Mouse (Mus musculus) hindbrain, embryonic 11.5 days (tissue): ENCODE measurements around the gene Fam53a. TPM values are rescaled to one million over a fixed set of nuclear protein-coding genes. Genes with fewer than 3 reads are reported as not detected.
A peak's percentile ranks its signal among the peaks of the same experiment; 100 is the strongest.

Source experiments
- ATAC-seq: fragments of 200-750 bp; cut with Nextera tagmentation; 2 replicates; pipeline ENCODE4 v1.8.0; 2017; ENCODE audit warnings: mild to moderate bottlenecking, moderate TSS enrichment, moderate library complexity; ENCODE audit not compliant: low FRiP score
- DNase-seq: peaks from one replicate; pipeline ENCODE4 v3.0.0-alpha.2; 2015; ENCODE audit warnings: low spot score
- H3K27ac ChIP-seq: fragments of 300-500 bp; sonication (generic); 2 replicates; pipeline ENCODE4 v1.5.1; 2014; ENCODE audit warnings: mild to moderate bottlenecking, low read depth, low read length
- H3K27me3 ChIP-seq: fragments of 300-500 bp; sonication (generic); 2 replicates; pipeline ENCODE4 v1.6.1; 2014; ENCODE audit warnings: mild to moderate bottlenecking, low read length, moderate library complexity, mixed read lengths; ENCODE audit not compliant: control insufficient read depth, insufficient read depth
- H3K36me3 ChIP-seq: fragments of 300-500 bp; sonication (generic); 2 replicates; pipeline ENCODE4 v1.6.1; 2014; ENCODE audit warnings: mild to moderate bottlenecking, low read length, moderate library complexity, mixed read lengths; ENCODE audit not compliant: control insufficient read depth, insufficient read depth
- H3K4me1 ChIP-seq: fragments of 300-500 bp; sonication (generic); replicated peaks from 2 replicates; pipeline ENCODE4 v1.6.1; 2014; ENCODE audit warnings: low read length, mixed read lengths; ENCODE audit not compliant: control insufficient read depth, insufficient read depth
- H3K4me2 ChIP-seq: fragments of 300-500 bp; sonication (generic); replicated peaks from 2 replicates; pipeline ENCODE4 v1.6.1; 2014; ENCODE audit warnings: mild to moderate bottlenecking, low read depth, low read length
- H3K4me3 ChIP-seq: fragments of 300-500 bp; sonication (generic); 2 replicates; pipeline ENCODE4 v1.5.1; 2014; ENCODE audit warnings: low read depth, low read length
- H3K9ac ChIP-seq: fragments of 300-500 bp; sonication (generic); 2 replicates; pipeline ENCODE4 v1.6.1; 2014; ENCODE audit warnings: low read depth, low read length
- H3K9me3 ChIP-seq: fragments of 300-500 bp; sonication (generic); 2 replicates; pipeline ENCODE4 v1.6.1; 2016; ENCODE audit warnings: low read length; ENCODE audit not compliant: control insufficient read depth
- WGBS: fragments of 180-500 bp; shearing (Covaris S2); extraction: QIAGEN DNeasy Blood & Tissue Kit; methylation state at CpG from one replicate; pipeline ENCODE4 v1.1.7; 2014; 5-methylcytosine and 5-hydroxymethylcytosine counted together
- polyA plus RNA-seq: library from polyadenylated mRNA; unstranded; fragments of >200 nt; fragmentation: Nextera tagmentation; extraction: Ambion mirVana; gene quantifications from 2 replicates; pipeline ENCODE4 v1.2.1, GENCODE M21; 2014

Gene Fam53a
- polyA plus RNA-seq, 1 experiment from 2014 or later = 50.3 TPM

DNA sequence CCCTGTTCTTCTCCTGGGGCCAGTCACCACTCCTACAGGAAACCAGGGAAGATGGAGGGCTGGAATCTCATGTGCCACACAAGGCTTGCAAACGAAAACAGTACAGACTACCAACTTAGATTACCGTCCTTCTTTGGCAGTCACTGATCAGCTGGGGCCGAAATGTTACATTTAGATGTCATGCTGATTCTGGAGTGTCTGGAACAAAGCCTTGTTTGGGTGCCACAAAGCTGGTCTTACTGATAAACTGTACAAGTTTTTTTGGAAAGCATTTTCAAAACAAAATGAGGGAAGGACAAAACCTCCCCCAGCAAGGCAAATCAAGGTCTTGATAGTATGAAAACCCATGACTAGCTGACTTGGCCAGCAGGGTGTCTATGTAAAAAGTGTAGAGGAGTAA lies 5.7 kb downstream of the Fam53a start:
- H3K36me3 ChIP-seq = no peaks in the 10 kb centered on the region
- no peak for ATAC-seq
- no peak overlapping the region for H3K27ac ChIP-seq
- no peaks in the 10 kb centered on the region for H3K4me1 ChIP-seq
- no peaks in the 10 kb centered on the region for H3K9me3 ChIP-seq
- H3K4me3 ChIP-seq = no peak overlapping the region
- H3K9ac ChIP-seq = no peak overlapping the region
- 76% methylated on average over 3 of the region's 3 CpGs for WGBS
- DNase-seq = no peak
- no peak overlapping the region for H3K4me2 ChIP-seq
- no peaks in the 10 kb centered on the region for H3K27me3 ChIP-seq

DNA sequence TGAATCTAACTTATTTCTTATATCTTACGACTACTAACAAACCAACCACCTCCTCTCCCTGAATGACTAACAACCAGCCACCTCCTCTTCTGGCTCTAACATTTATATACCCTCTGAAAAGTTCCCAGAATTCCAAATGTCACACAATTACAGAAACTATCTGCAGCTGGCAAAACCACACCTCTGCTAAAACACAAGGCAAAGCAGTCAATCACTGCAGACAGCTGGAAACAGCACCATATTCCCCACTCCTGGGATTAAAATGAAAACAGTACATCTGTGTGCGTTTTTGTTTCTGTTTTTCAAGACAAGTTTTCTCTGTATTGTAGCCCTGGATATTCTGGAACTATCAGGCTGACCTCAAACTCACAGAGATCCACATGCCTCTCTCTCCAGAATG lies 6.8 kb downstream of the Fam53a start:
- H3K4me3 ChIP-seq = no peak overlapping the region

DNA sequence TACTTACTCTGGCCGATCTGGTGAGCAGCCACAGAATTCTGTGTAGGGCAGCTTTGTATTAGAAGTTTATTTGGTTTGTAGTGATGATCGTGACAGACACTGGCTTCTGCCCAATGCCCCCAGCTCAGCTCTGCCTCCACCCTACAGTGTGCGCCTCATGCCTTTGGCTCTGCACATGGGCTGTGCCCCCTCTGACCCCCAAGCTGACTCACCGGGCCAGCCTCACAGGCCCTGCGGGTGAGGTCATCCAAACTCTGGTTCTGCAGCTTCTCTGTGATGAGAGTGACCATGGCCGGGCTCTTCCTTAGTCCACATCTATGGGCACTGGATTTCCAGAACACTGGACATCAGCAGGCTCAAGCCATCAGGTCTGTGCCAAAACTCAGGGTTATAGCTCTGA lies 15.0 kb downstream of the Fam53a start:
- no peak for ATAC-seq
- no peak overlapping the region for H3K27ac ChIP-seq
- 93% methylated on average over 6 of the region's 6 CpGs for WGBS
- H3K27me3 ChIP-seq = no peaks in the 10 kb centered on the region
- no peaks in the 10 kb centered on the region for H3K36me3 ChIP-seq
- no peaks in the 10 kb centered on the region for H3K9me3 ChIP-seq
- H3K4me1 ChIP-seq = no peaks in the 10 kb centered on the region
- H3K9ac ChIP-seq = no peak overlapping the region
- no peak overlapping the region for H3K4me3 ChIP-seq
- no peak for DNase-seq
- H3K4me2 ChIP-seq = no peak overlapping the region

More for the DNA sequence above, 6.8 kb downstream of the Fam53a start:
- WGBS = 87% methylated on average over 2 of the region's 2 CpGs
- no peak for ATAC-seq
- no peaks in the 10 kb centered on the region for H3K9me3 ChIP-seq
- no peak overlapping the region for H3K27ac ChIP-seq
- H3K4me2 ChIP-seq = no peak overlapping the region
- no peaks in the 10 kb centered on the region for H3K36me3 ChIP-seq
- no peak for DNase-seq
- H3K9ac ChIP-seq = no peak overlapping the region
- no peaks in the 10 kb centered on the region for H3K27me3 ChIP-seq
- H3K4me1 ChIP-seq = no peaks in the 10 kb centered on the region

DNA sequence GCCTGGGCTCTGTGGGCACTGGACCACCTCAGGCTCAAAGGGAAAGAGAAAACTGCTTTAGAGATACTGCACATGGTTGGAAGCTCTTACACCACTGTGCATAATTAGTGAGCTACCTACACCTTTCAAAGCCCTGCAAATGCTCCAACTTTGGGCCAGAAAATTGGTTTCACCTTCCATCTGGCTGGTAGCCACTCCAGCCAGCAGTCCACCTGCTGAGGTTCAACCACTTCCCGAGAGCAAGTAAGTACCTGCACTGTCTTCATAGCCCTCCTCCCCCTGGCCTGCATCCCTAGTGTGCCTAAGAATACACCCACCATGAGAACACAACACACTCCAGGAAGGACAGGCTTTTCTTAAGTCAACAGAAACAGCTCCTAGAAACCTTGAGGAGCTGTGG lies 17.6 kb downstream of the Fam53a start:
- Histone ChIP-seq H3K4me3 (no peak overlapping the region), H3K4me2 (no peak overlapping the region), H3K4me1 (no peaks in the 10 kb centered on the region), H3K9me3 (no peaks in the 10 kb centered on the region), H3K27me3 (no peaks in the 10 kb centered on the region), H3K27ac (no peak overlapping the region), H3K9ac (no peak overlapping the region), H3K36me3 (peaks cover 8% of the 10 kb centered on the region; the same call in 1 of the 2 replicates)
- 96% methylated on average over 1 of the region's 1 CpGs for WGBS
- DNase-seq = no peak
- ATAC-seq = no peak

DNA sequence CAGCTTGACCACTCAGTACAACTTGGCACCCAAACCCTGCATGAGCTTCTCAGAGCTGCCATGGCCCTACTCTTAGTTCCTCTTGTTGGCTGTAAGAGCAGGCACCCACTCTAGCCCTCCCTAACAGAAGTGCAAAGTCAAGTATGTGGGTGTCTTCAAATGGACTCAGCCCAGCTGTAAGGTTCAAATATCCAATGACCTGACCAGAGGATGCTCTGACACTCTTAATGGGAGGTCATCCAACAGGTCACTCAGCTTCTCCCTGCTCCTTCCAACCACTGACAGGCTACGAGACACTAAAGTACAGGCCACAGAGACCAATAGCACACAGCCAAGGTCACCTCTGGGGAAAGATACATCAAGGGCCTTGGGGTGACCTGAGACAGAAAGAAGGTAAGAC lies 20.2 kb downstream of the Fam53a start:
- DNase-seq = no peak
- no peak overlapping the region for H3K9ac ChIP-seq
- H3K4me2 ChIP-seq = no peak overlapping the region
- WGBS = 84% methylated on average over 1 of the region's 1 CpGs
- no peaks in the 10 kb centered on the region for H3K27me3 ChIP-seq
- H3K4me3 ChIP-seq = no peak overlapping the region
- H3K27ac ChIP-seq = no peak overlapping the region
- no peaks in the 10 kb centered on the region for H3K9me3 ChIP-seq
- no peaks in the 10 kb centered on the region for H3K4me1 ChIP-seq
- H3K36me3 ChIP-seq = peaks cover 8% of the 10 kb centered on the region; the same call in 1 of the 2 replicates
- ATAC-seq = no peak

DNA sequence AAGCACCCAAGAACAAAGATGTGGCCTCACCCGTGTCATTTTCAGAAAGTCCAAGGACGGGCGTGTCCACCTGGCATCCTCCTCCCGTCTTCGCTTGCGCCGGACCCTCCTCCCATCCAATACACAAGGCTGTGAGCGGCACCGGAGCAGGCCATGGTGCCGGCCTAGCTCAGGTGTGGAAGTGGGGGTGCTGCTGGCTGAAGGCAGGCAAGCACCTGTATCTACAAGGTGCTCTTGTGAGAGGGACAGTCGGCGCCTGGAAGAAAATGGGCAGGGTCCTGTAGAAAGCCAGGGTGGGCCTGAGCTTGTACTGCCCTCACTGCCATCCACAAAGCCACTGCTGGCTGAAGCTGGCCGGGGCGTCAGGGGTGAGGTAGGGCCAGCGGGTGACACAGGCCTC lies 22.0 kb downstream of the Fam53a start:
- Histone ChIP-seq H3K4me3 (no peak overlapping the region), H3K9me3 (no peaks in the 10 kb centered on the region), H3K4me2 (no peak overlapping the region), H3K27ac (no peak overlapping the region), H3K36me3 (peaks cover 8% of the 10 kb centered on the region; the same call in 1 of the 2 replicates), H3K27me3 (no peaks in the 10 kb centered on the region), H3K9ac (no peak overlapping the region), H3K4me1 (no peaks in the 10 kb centered on the region)
- ATAC-seq (no peak), DNase-seq (no peak)
- 97% methylated on average over 15 of the region's 15 CpGs for WGBS

DNA sequence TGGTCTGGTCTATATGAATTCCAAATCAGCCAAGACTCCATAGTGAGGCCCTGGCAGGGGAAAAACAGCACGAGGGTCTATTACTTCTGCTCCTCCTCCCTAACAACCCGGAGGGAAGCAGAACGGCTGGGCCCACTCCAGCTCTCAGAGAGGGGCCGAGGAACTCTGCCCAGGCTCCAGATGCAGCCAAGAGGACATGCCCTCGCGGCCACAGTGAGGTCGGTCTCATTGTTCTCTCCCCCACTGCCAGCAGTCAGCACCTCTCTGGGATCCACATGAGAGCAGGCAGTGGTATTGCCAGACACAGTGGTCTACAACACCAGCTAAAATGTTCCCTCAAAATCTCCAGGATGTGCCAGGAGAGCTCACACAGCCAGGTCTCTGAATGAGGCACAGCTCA lies 22.8 kb downstream of the Fam53a start:
- ATAC-seq = no peak

DNA sequence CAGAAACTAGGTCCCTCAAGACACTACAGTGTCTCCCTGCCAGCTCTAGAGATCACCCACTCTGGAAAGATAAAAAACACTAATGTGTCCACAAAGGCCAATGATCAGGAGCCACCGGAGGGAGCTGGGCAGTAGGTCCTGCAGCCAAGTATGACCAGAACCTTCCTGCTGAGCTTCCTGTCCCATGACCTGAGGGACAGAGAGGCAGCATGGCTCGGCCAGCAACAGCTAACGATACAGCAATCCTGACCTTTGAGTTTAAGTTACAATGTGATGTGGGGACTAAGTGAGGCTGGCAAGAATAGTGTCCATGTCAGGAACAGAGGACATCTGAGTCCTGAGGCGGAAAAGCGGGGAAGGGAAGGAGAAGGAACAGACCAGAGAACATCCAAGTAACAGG lies 24.1 kb downstream of the Fam53a start:
- H3K36me3 ChIP-seq = peaks cover 8% of the 10 kb centered on the region; the same call in 1 of the 2 replicates
- H3K27me3 ChIP-seq = no peaks in the 10 kb centered on the region
- no peaks in the 10 kb centered on the region for H3K4me1 ChIP-seq
- no peak overlapping the region for H3K9ac ChIP-seq
- DNase-seq (no peak), ATAC-seq (no peak)
- no peak overlapping the region for H3K27ac ChIP-seq
- H3K4me2 ChIP-seq = no peak overlapping the region
- H3K4me3 ChIP-seq = no peak overlapping the region
- no peaks in the 10 kb centered on the region for H3K9me3 ChIP-seq
- WGBS = 94% methylated on average over 5 of the region's 5 CpGs

More for the DNA sequence above, 22.8 kb downstream of the Fam53a start:
- H3K9me3 ChIP-seq = no peaks in the 10 kb centered on the region
- no peak for DNase-seq
- 86% methylated on average over 7 of the region's 7 CpGs for WGBS
- H3K4me1 ChIP-seq = no peaks in the 10 kb centered on the region
- no peak overlapping the region for H3K27ac ChIP-seq
- H3K36me3 ChIP-seq = peaks cover 8% of the 10 kb centered on the region; the same call in 1 of the 2 replicates
- H3K4me3 ChIP-seq = no peak overlapping the region
- H3K9ac ChIP-seq = no peak overlapping the region
- H3K27me3 ChIP-seq = no peaks in the 10 kb centered on the region
- no peak overlapping the region for H3K4me2 ChIP-seq

DNA sequence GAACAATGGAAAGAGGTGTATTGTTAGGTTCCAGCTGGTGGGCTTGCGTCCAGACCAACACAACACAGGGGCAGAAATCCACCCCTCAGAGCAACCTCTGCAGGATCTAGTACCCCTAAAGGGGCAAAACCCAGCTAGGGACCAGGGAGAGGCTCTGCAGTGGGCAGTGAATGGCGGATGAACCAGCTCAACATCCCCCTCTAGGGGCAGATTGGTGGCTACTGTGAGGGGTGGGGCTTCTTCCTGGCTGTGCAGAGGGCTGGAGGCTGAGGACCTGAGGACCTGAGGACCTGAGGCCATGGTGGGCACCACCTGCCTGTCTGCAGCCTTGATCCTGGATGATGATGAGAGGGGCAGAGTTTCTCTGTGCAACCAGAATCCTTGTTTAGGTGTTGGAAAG lies 35.8 kb downstream of the Fam53a start:
- WGBS = 40% methylated on average over 2 of the region's 2 CpGs

More for the DNA sequence above, 35.8 kb downstream of the Fam53a start:
- Histone ChIP-seq H3K27ac (no peak overlapping the region), H3K36me3 (no peaks in the 10 kb centered on the region), H3K27me3 (no peaks in the 10 kb centered on the region), H3K9me3 (no peaks in the 10 kb centered on the region), H3K9ac (no peak overlapping the region), H3K4me2 (no peak overlapping the region), H3K4me3 (no peak overlapping the region), H3K4me1 (no peaks in the 10 kb centered on the region)
- DNase-seq (peak; percentile 44), ATAC-seq (no peak)
